Mouse (Mus musculus) inflammation-experienced regulatory T-cells, adult 6 months (primary cell): ENCODE data around the gene Klk13. TPM values are rescaled to one million over a fixed set of nuclear protein-coding genes. Genes with fewer than 3 reads are reported as not detected.

Experiments
- ATAC-seq: one replicate; pipeline ENCODE4 v1.8.0; 2017
- polyA plus RNA-seq, 3 experiments: library from polyadenylated mRNA; unstranded; fragments of 100-300 nt; shearing (Covaris generic); gene quantifications; one replicate each; pipeline ENCODE4 v1.2.1; 2017

Gene Klk13
- polyA plus RNA-seq, 3 experiments from 2014 or later, result 0.38 TPM; not detected in 2

GRCm38 (mm10) chr7:43772901-43773300, 60.5 kb downstream of the Klk13 start:
- no peak for ATAC-seq

GRCm38 (mm10) chr7:43774364-43774763, 62.0 kb downstream of the Klk13 start, which contains the start of gene Klk11:
Gene Klk11, plus strand, starts transcription at chr7:43774604.
- ATAC-seq, result no peak

- ATAC-seq, result no peak
Measured at GRCm38 (mm10) chr7:43774802-43775201, 62.4 kb downstream of the Klk13 start.

GRCm38 (mm10) chr7:43775311-43776057, 63.1 kb downstream of the Klk13 start:
- ATAC-seq, result no peak

GRCm38 (mm10) chr7:43776506-43776905, 64.1 kb downstream of the Klk13 start:
- ATAC-seq, result no peak

Other genes with a start within 250 kb of the Klk13 start
- gene Vsig10l, start 249.4 kb upstream of the Klk13 start, polyA plus RNA-seq, result 1 to 10 TPM; 2.4 to 6.8 (median 2.9) TPM
- gene Iglon5, start 222.5 kb upstream of the Klk13 start, polyA plus RNA-seq, result under 1 TPM in 2 of 3 experiments, not detected in 1; 0.15 to 0.36 TPM
- not detected for gene 4931406B18Rik, start 206.6 kb upstream of the Klk13 start, polyA plus RNA-seq
- gene Cd33, start 168.1 kb upstream of the Klk13 start, polyA plus RNA-seq, result under 1 TPM in 1 of 3 experiments, not detected in 2; 0.39 TPM
- gene Zfp658, start 150.3 kb upstream of the Klk13 start, polyA plus RNA-seq, result 1 to 10 TPM; 2.8 to 4.3 (median 3.3) TPM
- gene Zfp719, start 133.0 kb upstream of the Klk13 start, polyA plus RNA-seq, result 10 to 100 TPM; 10.7 to 11.7 (median 11.7) TPM
- gene Zfp819, start 105.4 kb upstream of the Klk13 start, polyA plus RNA-seq, result not detected
- not detected for gene Ceacam18, start 77.9 kb upstream of the Klk13 start, polyA plus RNA-seq
- gene Siglece, start 52.4 kb upstream of the Klk13 start, polyA plus RNA-seq, result under 1 TPM; 0.45 to 0.78 (median 0.51) TPM
- gene Ctu1, start 40.6 kb upstream of the Klk13 start, polyA plus RNA-seq, result 1 to 10 TPM; 1.1 to 2.0 (median 1.3) TPM
- not detected for gene Klk14, start 22.1 kb upstream of the Klk13 start, polyA plus RNA-seq
- gene Klk12, start 56.3 kb downstream of the Klk13 start, polyA plus RNA-seq, result not detected
- under 1 TPM in 1 of 3 experiments, not detected in 2; 0.46 TPM for gene Klk11, start 62.0 kb downstream of the Klk13 start, polyA plus RNA-seq
- gene Klk10, start 68.5 kb downstream of the Klk13 start, polyA plus RNA-seq, result under 1 TPM in 1 of 3 experiments, not detected in 2; 0.73 TPM
- gene Klk9, start 79.3 kb downstream of the Klk13 start, polyA plus RNA-seq, result not detected
- 100 to 1,000 TPM; 127 to 173 (median 148) TPM for gene Klk8, start 85.0 kb downstream of the Klk13 start, polyA plus RNA-seq
- gene Klk7, start 98.7 kb downstream of the Klk13 start, polyA plus RNA-seq, result under 1 TPM in 1 of 3 experiments, not detected in 2; 0.17 TPM
- gene Klk6, start 111.9 kb downstream of the Klk13 start, polyA plus RNA-seq, result under 1 TPM in 1 of 3 experiments, not detected in 2; 0.52 TPM
- gene Klk5, start 129.4 kb downstream of the Klk13 start, polyA plus RNA-seq, result not detected
- not detected for gene Klk4, start 168.6 kb downstream of the Klk13 start, polyA plus RNA-seq
- not detected for gene Klk15, start 221.2 kb downstream of the Klk13 start, polyA plus RNA-seq
- gene Klk1b8, start 238.1 kb downstream of the Klk13 start, polyA plus RNA-seq, result not detected